Mouse (Mus musculus) heart, postnatal 25 days (tissue): ENCODE results near the gene Olfr1032. TPM values are rescaled to one million over a fixed set of nuclear protein-coding genes. Genes with fewer than 3 reads are reported as not detected.
"Not testable (repeated sequence)": the region's sequence is repeated elsewhere in the genome, so short reads cannot be mapped to it uniquely, and the experiment has no call there.

Source experiments
- DNase-seq: peaks from one replicate; pipeline ENCODE4 v3.0.0; 2022; ENCODE audit warnings: low spot score
- intact Hi-C: fragments of 180-260 bp; cut with DNase I; formaldehyde crosslinking; loops from one replicate; pipeline ENCODE4 v1.15.1; 2025
- total RNA-seq, 2 experiments: library from RNA; stranded (reverse); gene quantifications; 2 replicates each; pipeline ENCODE4 v1.2.3; 2021

The Olfr1032 gene
- total RNA-seq = not detected

- intact Hi-C loops = no loop called here
- no peak for DNase-seq
Observed at GRCm38 (mm10) chr2:86005240-86005639, at the start of gene Olfr1032. Gene Olfr1032, plus strand, starts transcription at chr2:86005540.

- intact Hi-C loops = no loop called here
- DNase-seq = no peak
Observed at GRCm38 (mm10) chr2:85973595-85973994, 31.7 kb upstream of the Olfr1032 start, which contains the start of gene Olfr1029. Gene Olfr1029, plus strand, starts transcription at chr2:85973895.

DNA sequence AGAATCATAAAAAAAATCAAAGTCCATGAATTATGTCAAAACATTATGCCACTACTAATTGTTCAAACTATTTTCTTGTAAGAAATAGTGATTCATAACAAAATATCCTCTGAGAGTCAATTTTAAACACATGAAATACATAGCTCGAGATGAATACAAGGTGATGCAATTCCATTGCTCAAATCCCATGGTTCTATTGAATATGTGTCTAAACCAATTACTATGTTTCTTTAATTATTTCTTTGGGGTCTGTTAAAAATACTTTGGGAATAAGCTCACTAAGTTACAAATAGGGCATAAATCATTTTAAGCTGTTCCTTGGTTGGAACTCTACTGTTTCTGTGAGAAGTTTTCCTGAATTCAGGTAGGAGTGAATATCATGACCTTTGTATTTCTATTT lies 26.4 kb upstream of the Olfr1032 start, which contains the start of gene Olfr1030:
Gene Olfr1030 (plus strand): TSS at position 301 of the 400 bp plus-strand sequence.
- intact Hi-C loops = no loop called here
- DNase-seq = no peak

DNA sequence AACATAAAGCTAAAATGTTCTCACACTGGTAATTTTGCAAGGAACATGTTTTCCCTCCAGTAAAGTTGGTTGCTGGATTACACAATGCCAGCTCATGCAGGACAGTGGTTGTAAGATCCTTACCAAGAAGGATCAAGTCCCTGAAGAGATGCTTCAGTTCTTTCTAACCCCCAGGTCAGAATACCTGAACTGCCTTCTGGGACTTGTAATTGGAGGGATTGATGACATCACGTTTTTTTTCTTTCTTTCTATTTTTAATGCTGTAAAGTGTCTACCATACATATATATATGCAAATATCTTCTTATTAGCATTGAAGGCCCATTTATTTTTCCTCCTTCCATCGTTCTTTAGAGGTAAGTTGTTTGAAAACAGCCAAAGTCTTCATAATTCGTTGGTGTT lies 15.3 kb upstream of the Olfr1032 start, which contains the start of gene Olfr1031:
Gene Olfr1031 (plus strand): TSS at position 301 of the 400 bp plus-strand sequence.
- DNase-seq = no peak
- intact Hi-C loops = no loop called here

- peak; percentile 12 for DNase-seq
- intact Hi-C loops = not testable (repeated sequence)
Observed at GRCm38 (mm10) chr2:86020406-86020805, 15.1 kb downstream of the Olfr1032 start, which contains the start of gene Olfr1033. Gene Olfr1033, plus strand, starts transcription at chr2:86020633.

DNA sequence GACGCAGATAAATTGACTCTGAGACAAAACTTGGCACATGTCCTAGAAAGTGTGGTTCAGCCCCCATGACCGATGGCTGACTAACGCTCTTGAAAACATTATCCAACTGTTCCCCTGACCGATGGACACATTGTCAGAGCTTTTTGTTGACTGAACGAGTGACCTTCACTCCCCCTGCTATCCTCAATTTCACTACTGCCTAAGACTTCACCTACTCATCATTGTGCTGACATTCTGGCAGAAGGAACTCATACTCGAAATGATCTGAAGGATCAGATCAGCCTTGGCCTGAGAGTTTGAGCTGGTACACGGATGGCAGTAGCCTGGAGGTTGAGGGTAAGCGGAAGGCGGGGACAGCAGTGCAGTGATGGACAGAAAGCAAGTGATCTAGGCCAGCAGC lies 16.2 kb downstream of the Olfr1032 start:
- DNase-seq, intact Hi-C loops: not testable (repeated sequence)

DNA sequence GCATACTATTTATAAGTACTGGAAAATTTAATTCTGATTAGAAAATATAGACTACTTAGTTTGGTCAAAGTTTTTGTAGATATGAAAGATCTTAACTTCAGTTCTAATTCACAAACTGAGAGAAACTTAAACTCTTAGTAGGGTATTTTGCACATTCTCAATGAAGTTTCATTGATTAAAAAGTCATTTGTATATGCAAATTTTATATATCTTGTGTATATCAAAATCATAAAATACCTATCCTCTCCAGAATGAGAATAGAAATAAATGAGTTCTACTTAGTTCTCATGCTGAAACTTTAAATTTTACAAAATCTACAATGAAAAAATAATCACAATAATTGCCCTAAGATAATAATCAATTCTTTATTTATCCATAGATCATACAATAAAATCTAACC lies 40.2 kb downstream of the Olfr1032 start, which contains the start of gene Olfr1034:
Gene Olfr1034 (plus strand): TSS at position 301 of the 400 bp plus-strand sequence.
- intact Hi-C loops = no loop called here
- DNase-seq = no peak

GRCm38 (mm10) chr2:86050777-86051176 lies 45.4 kb downstream of the Olfr1032 start:
- intact Hi-C loops, DNase-seq: not testable (repeated sequence)

Other genes with a start within 250 kb of the Olfr1032 start
- gene Olfr1012, start 242.8 kb upstream of the Olfr1032 start, total RNA-seq = not detected
- gene Olfr1013, start 238.4 kb upstream of the Olfr1032 start, total RNA-seq = not detected
- not detected for gene Olfr1014, start 232.8 kb upstream of the Olfr1032 start, total RNA-seq
- not detected for gene Olfr1015, start 223.5 kb upstream of the Olfr1032 start, total RNA-seq
- gene Olfr1016, start 203.0 kb upstream of the Olfr1032 start, total RNA-seq = not detected
- gene Olfr1018, start 187.1 kb upstream of the Olfr1032 start, total RNA-seq = not detected
- gene Olfr1019, start 160.1 kb upstream of the Olfr1032 start, total RNA-seq = not detected
- gene Olfr1020, start 158.5 kb upstream of the Olfr1032 start, total RNA-seq = not detected
- not detected for gene Olfr1022, start 136.9 kb upstream of the Olfr1032 start, total RNA-seq
- gene Olfr1023, start 119.9 kb upstream of the Olfr1032 start, total RNA-seq = not detected
- not detected for gene Olfr1024, start 100.5 kb upstream of the Olfr1032 start, total RNA-seq
- not detected for gene Olfr1025-ps1, start 90.3 kb upstream of the Olfr1032 start, total RNA-seq
- gene Olfr1026, start 84.0 kb upstream of the Olfr1032 start, total RNA-seq = not detected
- gene Olfr1028, start 55.1 kb upstream of the Olfr1032 start, total RNA-seq = not detected
- not detected for gene Olfr1029, start 31.6 kb upstream of the Olfr1032 start, total RNA-seq
- not detected for gene Olfr1030, start 26.3 kb upstream of the Olfr1032 start, total RNA-seq
- not detected for gene Olfr1031, start 15.2 kb upstream of the Olfr1032 start, total RNA-seq
- 1 to 10 TPM; 5.3 to 6.2 TPM for gene Olfr1033, start 15.1 kb downstream of the Olfr1032 start, total RNA-seq
- gene Olfr1034, start 40.3 kb downstream of the Olfr1032 start, total RNA-seq = under 1 TPM; 0.14 to 0.16 TPM
- gene Olfr1036, start 68.5 kb downstream of the Olfr1032 start, total RNA-seq = not detected
- not detected for gene Olfr1037, start 81.8 kb downstream of the Olfr1032 start, total RNA-seq
- gene Olfr1039, start 130.4 kb downstream of the Olfr1032 start, total RNA-seq = not detected
- gene Olfr1040, start 141.2 kb downstream of the Olfr1032 start, total RNA-seq = not detected
- not detected for gene Olfr1042, start 156.3 kb downstream of the Olfr1032 start, total RNA-seq
- gene Olfr1043, start 162.0 kb downstream of the Olfr1032 start, total RNA-seq = not detected
- not detected for gene Olfr1044, start 172.3 kb downstream of the Olfr1032 start, total RNA-seq
- not detected for gene Olfr52, start 180.1 kb downstream of the Olfr1032 start, total RNA-seq
- gene Olfr1045, start 197.5 kb downstream of the Olfr1032 start, total RNA-seq = not detected
- gene Olfr1046, start 213.8 kb downstream of the Olfr1032 start, total RNA-seq = not detected
- gene Olfr1047, start 225.9 kb downstream of the Olfr1032 start, total RNA-seq = not detected
- not detected for gene Olfr1048, start 234.7 kb downstream of the Olfr1032 start, total RNA-seq